Mouse (Mus musculus) heart, postnatal 36 days (tissue): ENCODE data around the gene Eepd1. TPM values are rescaled to one million over a fixed set of nuclear protein-coding genes. Genes with fewer than 3 reads are reported as not detected.
A peak's percentile ranks its signal among the peaks of the same experiment; 100 is the strongest.
"Not testable (repeated sequence)": the region's sequence is repeated elsewhere in the genome, so short reads cannot be mapped to it uniquely, and the experiment has no call there.

Experiments
- DNase-seq, 2 experiments: peaks; one replicate each; pipeline ENCODE4 v3.0.0; 2021 to 2022
- intact Hi-C: fragments of 180-260 bp; cut with DNase I; formaldehyde crosslinking; loops from one replicate; pipeline ENCODE4 v1.15.1; 2025
- total RNA-seq, 2 experiments: library from RNA; stranded (reverse); gene quantifications; 2 replicates each; pipeline ENCODE4 v1.2.3; 2021

The Eepd1 gene
- 10 to 100 TPM; 16.2 to 21.0 TPM for total RNA-seq

DNA sequence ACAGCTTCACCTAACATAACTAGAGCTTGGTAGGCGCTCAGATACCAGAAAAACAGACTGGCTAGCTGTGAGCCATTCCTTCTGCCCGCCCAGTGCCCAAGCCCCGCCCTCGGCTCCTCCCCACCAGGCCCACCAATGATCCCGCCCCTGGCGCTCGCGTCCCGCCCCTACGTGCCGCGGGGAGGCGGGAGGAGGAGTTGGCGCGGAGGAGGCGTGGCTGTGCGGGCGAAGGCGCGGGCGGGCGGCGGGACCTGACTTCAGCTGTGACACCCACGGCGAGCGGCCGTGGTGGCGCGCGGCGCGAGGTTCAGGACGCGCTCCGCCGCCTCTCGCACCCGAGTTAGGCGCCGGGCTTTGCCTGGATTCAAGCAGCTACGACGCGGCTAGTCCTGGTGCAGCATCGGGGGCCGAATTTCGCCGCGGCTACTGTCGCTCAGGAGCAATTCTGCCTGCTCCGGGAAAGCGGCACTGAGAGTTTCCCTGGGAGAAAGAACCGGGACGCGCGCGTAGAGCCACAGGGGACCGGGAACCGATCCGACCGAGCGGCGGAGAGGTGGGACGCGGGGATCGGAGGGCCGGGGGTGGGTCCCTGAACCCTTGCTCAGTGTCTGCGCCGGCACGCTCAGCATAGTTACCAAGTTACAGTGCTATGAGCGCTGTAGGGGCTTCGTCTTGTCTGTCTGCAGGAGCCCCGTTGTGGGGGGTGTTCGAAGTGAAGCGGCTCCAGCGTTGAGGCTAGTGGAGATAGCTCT, at the start of gene Eepd1:
TSS of gene Eepd1 (plus strand) at position 204 of the 752 bp plus-strand sequence.
- intact Hi-C loops = loop anchor here (2.0 to 10.0 kb wide), 4 partner anchors 36 to 329 kb away; partner anchors contain the start of genes Herpud2 and Sept7
- DNase-seq = peak; percentile 97 to 98

DNA sequence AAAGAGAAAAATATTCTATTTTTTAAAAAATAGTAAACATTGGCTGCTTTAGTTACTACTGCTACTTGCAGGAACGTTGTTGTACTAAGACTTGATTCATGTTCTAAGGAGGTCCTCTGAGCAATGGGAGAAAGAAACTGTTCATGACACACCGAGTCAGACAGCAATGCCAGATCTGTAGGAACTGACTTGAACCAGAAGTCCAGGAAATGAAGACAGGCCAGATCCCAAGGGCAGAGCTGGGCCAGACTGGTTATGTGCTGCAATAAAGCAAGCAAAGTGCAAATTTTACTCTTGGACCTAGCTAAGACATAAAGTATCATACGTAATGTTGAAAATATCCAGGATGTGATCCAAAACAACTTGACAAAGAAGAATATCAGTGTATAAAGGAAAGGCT, 42.5 kb upstream of the Eepd1 start:
- intact Hi-C loops = no loop called here
- peak in 1 of 2 experiments; percentile 5 for DNase-seq

DNA sequence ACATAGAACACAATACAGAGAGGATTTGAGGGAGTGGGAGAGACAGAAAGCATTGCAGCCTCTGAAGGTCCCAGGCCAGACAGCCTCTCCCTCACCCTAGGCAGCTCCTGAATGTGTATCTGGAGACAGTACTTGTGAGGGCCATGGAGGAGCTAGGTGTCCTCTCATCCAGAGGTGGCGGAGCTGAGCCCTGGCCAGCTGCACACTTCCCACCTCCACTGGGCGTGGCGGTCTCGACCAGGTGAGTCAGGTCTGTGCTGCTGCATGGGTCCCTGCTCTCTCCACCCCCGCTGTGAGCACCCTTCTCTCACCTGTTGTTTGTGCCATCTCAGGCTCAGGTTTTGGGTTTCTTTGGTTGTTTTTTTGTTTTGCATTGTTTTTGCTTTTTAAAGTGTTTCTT, 41.3 kb upstream of the Eepd1 start:
- intact Hi-C loops, DNase-seq: not testable (repeated sequence)

DNA sequence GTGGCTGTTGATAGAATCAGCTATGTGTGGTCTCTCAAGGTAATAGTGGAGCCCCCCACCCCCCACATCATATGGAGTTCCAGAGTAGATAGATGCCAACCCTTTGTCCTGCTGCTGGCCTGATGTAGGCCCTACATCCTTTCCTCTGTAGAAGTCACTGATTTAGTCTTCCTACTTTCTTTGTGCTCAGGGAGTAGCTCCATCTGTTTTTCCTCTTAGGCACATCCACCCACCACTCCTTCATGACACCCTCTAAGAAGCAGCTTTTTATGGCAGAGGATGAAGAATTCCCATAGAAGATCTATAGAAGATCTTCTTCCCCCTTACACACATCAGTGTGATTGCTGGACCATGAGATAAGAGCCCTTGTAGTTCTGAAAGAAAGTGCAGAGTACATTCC, 39.3 kb upstream of the Eepd1 start:
- DNase-seq = no peak
- intact Hi-C loops = no loop called here

DNA sequence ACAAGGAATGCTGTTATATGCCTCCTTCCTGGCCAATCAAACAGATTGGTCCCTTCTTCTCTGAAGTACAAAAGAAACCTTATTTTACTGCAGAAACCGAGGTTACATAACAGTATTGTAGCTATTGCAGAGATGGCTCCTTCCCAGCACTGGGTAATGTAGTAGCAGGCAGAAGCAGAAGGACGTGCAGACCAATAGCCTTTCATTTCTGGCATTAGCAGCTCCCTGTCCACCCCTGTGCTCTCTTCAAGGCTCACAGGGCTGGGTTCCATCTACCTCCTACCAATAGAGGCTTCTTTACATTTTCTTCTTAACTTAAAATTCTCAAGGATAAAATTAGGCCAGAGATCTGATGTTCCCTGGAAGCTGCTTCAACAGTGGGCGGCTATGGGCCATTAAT, 38.3 kb upstream of the Eepd1 start:
- DNase-seq = peak in 1 of 2 experiments; percentile 4
- intact Hi-C loops = no loop called here

DNA sequence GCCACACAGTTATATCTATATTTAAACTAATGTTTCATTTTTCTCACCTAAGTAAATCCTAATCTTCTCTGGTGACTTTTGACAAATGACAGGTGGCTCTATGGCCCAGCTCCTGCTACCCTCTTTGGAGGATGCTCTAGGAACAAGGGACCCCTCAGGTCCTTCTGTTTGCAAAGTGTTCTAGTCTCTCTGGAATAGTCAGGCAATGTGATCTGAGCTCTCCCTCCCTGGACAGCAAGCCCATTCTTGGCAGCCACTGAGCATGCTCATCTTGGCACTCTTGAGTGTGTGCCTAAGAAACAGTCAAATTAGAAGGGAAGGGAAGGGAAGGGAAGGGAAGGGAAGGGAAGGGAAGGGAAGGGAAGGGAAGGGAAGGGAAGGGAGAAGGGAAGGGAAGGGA, 37.8 kb upstream of the Eepd1 start:
- DNase-seq = no peak
- intact Hi-C loops = no loop called here

DNA sequence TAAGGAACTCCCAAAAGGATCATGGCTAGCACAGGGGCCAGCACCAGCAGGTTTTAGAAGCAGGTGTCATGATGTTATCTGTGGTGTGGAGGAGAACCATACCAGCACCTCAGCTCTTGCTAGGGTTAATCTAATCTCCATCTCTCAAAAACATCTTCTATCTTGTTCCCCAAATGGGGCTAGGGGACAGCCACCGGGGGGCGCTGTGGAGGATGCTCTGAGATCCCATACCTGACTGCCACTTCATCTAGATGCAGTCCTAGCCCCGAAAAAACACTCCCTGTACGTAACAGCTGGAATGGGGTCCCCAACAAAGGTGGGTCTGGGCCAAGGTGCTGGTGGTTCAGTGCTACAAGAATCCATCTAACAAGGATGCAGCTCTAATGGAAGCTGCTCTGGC, 31.0 kb upstream of the Eepd1 start:
- DNase-seq = no peak
- intact Hi-C loops = no loop called here

DNA sequence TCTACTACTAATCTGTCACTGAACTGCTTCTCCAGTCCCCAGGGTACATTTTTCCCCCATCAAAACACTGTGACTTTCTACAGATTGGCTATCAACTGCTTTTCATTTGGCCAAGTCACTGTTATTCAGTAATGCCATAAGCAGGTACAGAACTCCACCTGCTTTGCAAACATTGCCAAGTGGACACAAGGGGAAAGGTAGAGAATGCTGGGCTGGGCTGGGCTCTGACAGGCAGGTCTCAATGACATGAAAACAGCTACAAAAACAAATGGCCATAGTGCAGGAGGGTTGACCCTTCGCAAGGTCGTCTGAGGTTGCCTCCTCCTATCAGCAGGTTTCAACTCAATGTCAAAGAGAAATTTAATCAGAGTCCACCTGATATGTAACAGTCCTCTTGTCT, 26.3 kb upstream of the Eepd1 start:
- intact Hi-C loops = no loop called here
- DNase-seq = no peak

DNA sequence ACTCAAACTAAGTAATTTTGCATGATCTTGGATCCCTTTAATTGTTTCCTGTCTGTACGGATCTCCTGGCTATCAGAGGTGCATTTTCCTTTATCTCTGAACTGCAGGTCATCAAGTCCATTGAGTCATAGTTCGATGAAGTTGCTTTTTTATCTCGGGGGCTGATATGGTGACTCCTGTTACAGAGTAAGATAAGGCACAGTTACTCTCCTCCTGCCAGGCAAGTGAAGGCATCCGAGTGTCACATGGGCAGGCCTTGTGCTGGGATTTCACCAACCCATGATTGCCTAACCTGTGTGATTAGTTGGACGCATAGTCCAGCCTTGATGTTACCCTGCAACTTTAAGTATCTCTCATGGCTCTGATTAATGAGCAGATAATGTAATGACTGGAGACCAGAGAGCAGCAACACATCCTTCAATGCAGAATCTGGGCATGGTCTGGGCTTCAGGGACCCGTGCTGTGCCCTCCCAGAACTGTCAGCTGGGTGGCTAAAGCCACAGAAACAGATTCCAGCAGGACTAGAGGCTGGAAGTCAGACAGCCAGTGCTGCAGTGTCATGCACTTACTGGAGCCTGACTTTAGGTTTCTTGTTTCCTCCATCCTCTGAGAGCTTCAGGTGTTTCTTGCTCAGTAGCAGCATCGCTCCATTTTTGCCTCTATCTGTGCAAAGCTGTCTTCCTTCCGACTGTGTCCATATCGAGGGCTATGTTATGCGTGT, 20.4 kb upstream of the Eepd1 start:
- no peak for DNase-seq

DNA sequence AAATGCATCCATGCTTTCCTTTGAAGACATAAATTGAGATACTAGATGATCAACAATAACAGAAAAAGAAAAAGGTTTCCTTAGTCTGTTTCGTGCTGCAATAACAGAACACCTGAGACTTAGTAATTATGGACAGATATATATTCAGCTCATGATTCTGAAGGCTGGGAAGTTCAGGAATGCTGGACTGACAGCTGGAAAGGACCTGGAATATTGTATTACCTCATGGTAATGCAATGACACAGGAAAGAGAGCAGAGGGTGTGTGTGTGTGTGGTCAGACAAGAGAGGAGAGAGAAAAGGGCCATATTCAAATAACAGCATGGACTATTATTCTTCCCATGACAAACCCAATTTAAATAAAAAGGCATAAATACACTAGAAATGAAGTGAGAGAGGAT, 17.0 kb upstream of the Eepd1 start:
- DNase-seq = no peak
- intact Hi-C loops = no loop called here

More for the DNA sequence above, 20.4 kb upstream of the Eepd1 start:
- intact Hi-C loops = no loop called here

DNA sequence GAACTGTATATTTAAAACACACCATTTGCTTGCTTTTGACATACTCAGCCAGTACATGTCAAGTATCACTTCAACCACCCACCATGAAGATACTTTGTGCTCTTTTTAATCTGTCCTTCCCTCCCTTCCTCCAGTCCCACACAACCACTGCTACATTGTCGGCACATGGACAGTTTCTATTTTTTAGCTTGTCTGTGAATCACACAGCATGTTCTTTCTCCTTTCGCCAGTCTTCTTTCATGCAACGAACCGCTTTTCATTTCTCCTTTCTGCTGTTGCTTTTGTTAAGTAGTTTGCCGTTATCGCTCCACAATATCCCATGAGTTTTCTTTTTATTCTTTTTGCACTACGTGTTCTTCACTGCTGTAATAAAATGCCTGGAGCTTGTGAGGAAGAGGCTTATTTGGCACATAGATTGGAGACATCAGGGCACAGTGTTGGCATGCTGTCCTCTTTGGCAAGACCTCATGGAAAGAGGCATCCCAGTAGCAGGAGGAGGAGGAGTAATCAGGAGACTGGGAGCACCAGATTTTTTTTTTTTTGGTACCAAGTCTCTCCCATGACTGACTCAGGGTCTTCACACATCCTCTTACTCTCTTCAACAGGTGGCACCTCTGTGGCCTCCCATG, 1.8 kb upstream of the Eepd1 start:
- DNase-seq = no peak
- intact Hi-C loops = loop anchor here (2.0 to 10.0 kb wide), 4 partner anchors 38 to 327 kb away; partner anchors contain the start of genes Herpud2 and Sept7

DNA sequence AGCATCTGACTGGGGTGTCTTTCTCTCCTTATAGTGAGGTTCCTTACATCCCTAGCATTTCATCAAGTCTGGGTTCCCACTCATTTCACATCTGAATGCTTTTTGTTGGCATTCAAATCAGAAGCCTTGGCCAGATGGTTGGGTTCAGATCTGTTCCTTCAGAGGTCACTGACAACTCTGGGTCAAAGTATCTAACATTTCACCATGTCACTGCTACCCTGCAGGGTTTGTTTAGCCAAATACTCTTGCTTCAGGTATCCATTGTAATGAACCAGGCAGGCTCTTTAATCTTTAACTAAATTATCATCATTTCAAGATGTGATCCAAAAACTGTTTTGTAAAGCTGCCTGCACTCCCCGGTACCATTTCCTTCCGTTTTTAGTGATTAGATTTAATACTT, 671 bp upstream of the Eepd1 start:
- no peak for DNase-seq
- intact Hi-C loops = loop anchor here (2.0 to 10.0 kb wide), 4 partner anchors 37 to 328 kb away; partner anchors contain the start of genes Herpud2 and Sept7

DNA sequence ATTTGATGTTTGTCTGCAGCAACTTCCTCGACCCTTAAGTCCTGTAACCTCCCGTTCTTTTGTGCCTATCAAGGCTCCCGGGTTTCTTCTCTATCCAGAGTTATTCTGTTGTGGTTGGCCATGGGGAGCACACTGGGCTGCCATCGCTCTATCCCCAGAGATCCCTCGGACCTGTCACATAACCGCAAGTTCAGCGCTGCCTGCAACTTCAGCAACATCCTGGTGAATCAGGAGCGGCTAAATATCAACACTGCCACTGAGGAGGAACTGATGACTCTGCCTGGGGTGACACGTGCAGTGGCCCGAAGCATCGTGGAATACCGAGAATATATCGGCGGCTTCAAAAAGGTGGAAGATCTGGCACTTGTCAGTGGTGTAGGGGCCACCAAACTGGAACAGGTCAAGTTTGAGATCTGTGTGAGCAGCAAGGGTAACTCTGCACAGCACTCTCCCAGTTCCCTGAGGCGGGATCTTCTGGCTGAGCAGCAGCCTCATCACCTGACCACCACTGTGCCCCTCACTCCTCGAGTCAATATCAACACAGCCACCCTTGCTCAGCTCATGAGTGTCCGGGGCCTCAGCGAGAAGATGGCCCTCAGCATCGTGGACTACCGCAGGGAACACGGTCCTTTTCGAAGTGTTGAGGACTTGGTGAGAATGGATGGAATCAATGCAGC, 1.1 kb downstream of the Eepd1 start:
- intact Hi-C loops = loop anchor here (5.0 to 10.0 kb wide), 3 partner anchors 35 to 330 kb away; partner anchors contain the start of genes Herpud2 and Sept7
- no peak for DNase-seq

DNA sequence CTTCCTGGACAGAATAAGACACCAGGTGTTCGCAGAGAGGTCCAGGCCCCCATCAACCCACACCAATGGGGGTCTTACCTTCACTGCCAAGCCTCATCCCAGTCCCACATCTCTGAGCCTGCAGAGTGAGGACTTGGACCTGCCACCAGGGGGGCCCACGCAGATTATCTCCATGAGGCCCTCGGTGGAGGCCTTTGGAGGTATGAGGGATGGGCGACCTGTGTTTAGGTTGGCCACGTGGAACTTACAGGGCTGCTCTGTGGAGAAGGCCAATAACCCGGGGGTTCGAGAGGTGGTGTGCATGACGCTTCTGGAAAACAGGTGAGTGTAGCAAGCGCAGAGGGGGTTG, 1.6 kb downstream of the Eepd1 start:
- intact Hi-C loops = loop anchor here (5.0 to 10.0 kb wide), 3 partner anchors 34 to 331 kb away; partner anchors contain the start of genes Herpud2 and Sept7

DNA sequence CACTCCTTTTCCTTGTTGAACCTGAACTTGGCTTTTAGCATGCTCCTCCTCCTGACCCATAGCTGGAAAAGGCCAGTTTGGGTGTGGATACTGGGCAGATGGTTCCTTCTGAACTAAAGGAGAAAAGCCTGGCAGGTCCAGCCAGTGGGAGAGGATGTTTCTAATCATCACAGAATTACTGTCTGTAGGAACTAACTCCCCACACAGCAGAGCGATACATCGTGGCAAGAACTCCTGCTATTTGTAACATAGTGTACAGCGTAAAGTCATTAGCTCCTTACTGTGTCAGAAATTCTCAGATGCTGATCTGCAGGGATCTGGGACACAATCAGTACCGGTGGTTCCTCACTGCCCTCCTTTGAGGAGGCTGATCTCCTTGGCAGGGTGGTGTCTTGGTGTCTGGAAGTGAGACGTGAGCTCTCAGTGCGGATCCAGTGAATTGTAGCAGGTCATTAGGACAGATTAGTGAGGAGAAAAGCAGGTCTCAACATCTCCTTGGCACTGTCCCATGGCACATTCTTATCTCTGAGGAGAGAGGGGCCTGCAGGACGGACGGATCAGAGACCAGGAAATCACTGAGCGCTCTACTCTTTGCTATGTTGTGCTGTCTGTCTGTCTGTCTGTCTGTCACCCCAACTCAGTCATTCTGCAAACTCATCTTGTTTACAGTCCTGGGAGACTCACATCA, 2.7 kb downstream of the Eepd1 start:
- no peak for DNase-seq
- intact Hi-C loops = loop anchor here (5.0 to 10.0 kb wide), 3 partner anchors 33 to 332 kb away; partner anchors contain the start of genes Herpud2 and Sept7

More for the DNA sequence above, 1.6 kb downstream of the Eepd1 start:
- DNase-seq = no peak

DNA sequence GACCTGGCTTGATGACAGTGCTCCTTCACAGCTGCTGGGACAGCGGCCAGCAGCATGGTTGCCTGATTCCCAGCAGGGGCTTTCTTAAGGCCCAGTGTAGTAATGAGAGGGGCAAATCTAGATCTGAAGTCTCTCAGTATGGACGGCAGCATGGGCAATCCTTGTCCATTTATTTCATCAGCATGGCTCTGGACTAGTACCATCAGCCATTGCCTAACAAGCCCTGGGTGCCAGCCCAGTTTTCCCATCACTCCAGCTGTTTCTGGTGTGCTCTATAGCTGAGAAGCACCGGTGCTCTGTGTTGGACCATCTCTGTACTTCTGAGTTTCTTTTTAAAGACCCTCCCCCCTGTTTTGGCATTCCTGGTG, 3.3 kb downstream of the Eepd1 start:
- DNase-seq = no peak

DNA sequence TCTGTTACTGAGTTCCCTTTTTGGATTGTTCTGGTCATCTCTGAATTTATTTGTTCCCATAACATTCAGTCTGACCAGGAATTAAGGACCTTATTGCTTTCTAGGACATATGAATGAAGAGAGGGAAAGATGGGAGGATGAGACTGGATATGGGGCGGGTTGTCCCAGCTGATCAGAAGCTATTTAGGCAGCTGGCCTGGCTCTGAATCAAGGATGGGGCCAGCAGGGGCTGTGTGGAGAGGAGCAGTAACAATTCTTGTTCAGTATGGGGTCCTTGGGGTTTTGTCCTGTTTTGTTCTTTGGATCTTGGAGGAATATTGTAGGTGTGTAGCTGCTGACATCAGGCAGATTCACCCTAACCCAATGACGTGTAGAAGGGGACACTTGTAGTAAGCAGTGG, 3.7 kb downstream of the Eepd1 start:
- no peak for DNase-seq
- intact Hi-C loops = loop anchor here (5.0 to 10.0 kb wide), 2 partner anchors 72 to 230 kb away; partner anchors contain the start of gene Sept7

More for the DNA sequence above, 3.3 kb downstream of the Eepd1 start:
- intact Hi-C loops = loop anchor here (5.0 to 10.0 kb wide), 3 partner anchors 33 to 332 kb away; partner anchors contain the start of genes Herpud2 and Sept7

DNA sequence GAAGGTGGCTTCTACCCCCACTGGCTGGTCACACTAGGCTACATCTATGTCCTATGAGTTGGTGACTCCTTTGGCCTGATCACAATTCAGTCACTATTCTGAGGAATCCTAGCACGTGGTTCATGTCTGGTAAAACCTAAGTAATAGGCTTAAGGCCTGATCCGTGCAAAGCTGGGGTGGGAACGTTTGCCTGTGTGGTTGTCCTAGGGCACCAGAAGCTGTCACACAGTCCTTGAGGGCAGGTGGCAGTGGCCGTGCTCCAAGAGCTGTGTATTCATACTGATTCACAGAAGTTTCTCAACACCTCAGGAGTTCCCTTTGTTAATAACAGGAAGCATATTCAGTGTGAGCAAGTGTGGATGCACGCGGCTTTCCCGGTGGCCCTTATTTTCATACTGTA, 4.1 kb downstream of the Eepd1 start:
- DNase-seq = no peak
- intact Hi-C loops = loop anchor here (5.0 to 10.0 kb wide), 2 partner anchors 72 to 231 kb away; partner anchors contain the start of gene Sept7

DNA sequence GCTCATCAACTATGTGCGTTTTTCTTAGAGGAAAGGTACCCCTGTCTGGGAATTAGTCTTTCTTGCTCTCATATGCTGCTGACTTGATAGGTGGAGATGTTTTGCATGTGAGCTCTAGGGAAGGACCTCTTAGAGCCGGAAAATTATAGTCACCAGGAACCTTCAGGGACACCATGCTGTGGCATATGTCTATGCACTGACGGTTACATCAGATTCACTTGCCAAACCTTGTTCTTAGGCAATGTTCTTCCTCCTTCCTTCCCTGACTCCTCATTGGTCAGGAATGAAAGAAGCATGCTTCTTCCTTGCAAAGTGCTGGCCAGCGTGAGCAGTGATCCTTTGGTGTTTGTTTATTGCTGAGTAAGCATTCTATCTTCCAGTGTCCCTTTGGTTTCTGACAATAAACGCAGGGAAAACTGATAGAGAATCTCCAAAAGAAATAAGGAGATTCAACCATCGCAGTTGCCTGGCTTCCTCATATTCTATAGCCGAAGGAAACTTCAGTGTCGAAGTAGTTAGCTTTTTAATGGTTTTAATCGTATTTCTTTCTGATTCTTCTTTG, 5.0 kb downstream of the Eepd1 start:
- no peak for DNase-seq
- intact Hi-C loops = loop anchor here (5.0 to 10.0 kb wide), 2 partner anchors 71 to 232 kb away; partner anchors contain the start of gene Sept7
